Mouse (Mus musculus) hindbrain, embryonic 14.5 days (tissue): ENCODE measurements around the gene Pdss2. TPM values are rescaled to one million over a fixed set of nuclear protein-coding genes. Genes with fewer than 3 reads are reported as not detected.
A peak's percentile ranks its signal among the peaks of the same experiment; 100 is the strongest.

Experiments
- ATAC-seq: fragments of 200-750 bp; cut with Nextera tagmentation; 2 replicates; pipeline ENCODE4 v1.8.0; 2017; ENCODE audit warnings: moderate number of reproducible peaks, mild to moderate bottlenecking, moderate TSS enrichment, moderate library complexity; ENCODE audit not compliant: low FRiP score
- DNase-seq: peaks from one replicate; pipeline ENCODE4 v3.0.0-alpha.2; 2015; ENCODE audit warnings: low spot score
- H3K27ac ChIP-seq: fragments of 300-500 bp; sonication (generic); 2 replicates; pipeline ENCODE4 v1.5.1; 2014; ENCODE audit warnings: mild to moderate bottlenecking, moderate library complexity
- H3K27me3 ChIP-seq: fragments of 300-500 bp; sonication (generic); 2 replicates; pipeline ENCODE4 v1.6.1; 2014; ENCODE audit warnings: mild to moderate bottlenecking, low read length, mixed read lengths; ENCODE audit not compliant: control insufficient read depth, insufficient read depth
- H3K36me3 ChIP-seq: fragments of 300-500 bp; sonication (generic); replicated peaks from 2 replicates; pipeline ENCODE4 v1.6.1; 2014; ENCODE audit not compliant: control insufficient read depth, insufficient read depth
- H3K4me1 ChIP-seq: fragments of 300-500 bp; sonication (generic); replicated peaks from 2 replicates; pipeline ENCODE4 v1.6.1; 2014; ENCODE audit warnings: antibody characterized with exemption, low read length, mixed read lengths; ENCODE audit not compliant: control insufficient read depth, insufficient read depth
- H3K4me2 ChIP-seq: fragments of 300-500 bp; sonication (generic); replicated peaks from 2 replicates; pipeline ENCODE4 v1.6.1; 2014; ENCODE audit warnings: mild to moderate bottlenecking, moderate library complexity
- H3K4me3 ChIP-seq: fragments of 300-500 bp; sonication (generic); replicated peaks from 2 replicates; pipeline ENCODE4 v1.5.1; 2014; ENCODE audit warnings: mild to moderate bottlenecking, low read length
- H3K9ac ChIP-seq: fragments of 300-500 bp; sonication (generic); 2 replicates; pipeline ENCODE4 v1.6.1; 2014
- H3K9me3 ChIP-seq: fragments of 300-500 bp; sonication (generic); 2 replicates; pipeline ENCODE4 v1.6.1; 2016; ENCODE audit warnings: low read length; ENCODE audit not compliant: control insufficient read depth
- WGBS: fragments of 180-500 bp; shearing (Covaris S2); extraction: QIAGEN DNeasy Blood & Tissue Kit; methylation state at CpG from one replicate; pipeline ENCODE4 v1.1.7; 2014; 5-methylcytosine and 5-hydroxymethylcytosine counted together
- polyA plus RNA-seq: library from polyadenylated mRNA; unstranded; fragments of >200 nt; fragmentation: Nextera tagmentation; extraction: Ambion mirVana; gene quantifications from 2 replicates; pipeline ENCODE4 v1.2.1, GENCODE M21; 2014

The Pdss2 gene
- polyA plus RNA-seq, 1 experiment from 2014 or later: 15.0 TPM

- Histone ChIP-seq H3K9ac (no peak overlapping the region), H3K27me3 (no peaks in the 10 kb centered on the region), H3K9me3 (0 out of 2 replicates have a peak, but pooled peaks cover 3% of the 10 kb centered on the region), H3K4me3 (no peak overlapping the region), H3K36me3 (no peaks in the 10 kb centered on the region), H3K4me1 (no peaks in the 10 kb centered on the region; the same call in 1 of the 2 replicates), H3K4me2 (no peak overlapping the region), H3K27ac (no peak overlapping the region)
- no peak for ATAC-seq
- no peak for DNase-seq
- 84% methylated on average over 2 of the region's 2 CpGs for whole genome bisulfite sequencing
Observed at GRCm38 (mm10) chr10:43271318-43271717, 50.0 kb downstream of the Pdss2 start.

GRCm38 (mm10) chr10:43272381-43272780 lies 51.1 kb downstream of the Pdss2 start:
- Histone ChIP-seq H3K9me3 (0 out of 2 replicates have a peak, but pooled peaks cover 3% of the 10 kb centered on the region), H3K4me2 (no peak overlapping the region), H3K27me3 (no peaks in the 10 kb centered on the region), H3K36me3 (no peaks in the 10 kb centered on the region), H3K4me1 (no peaks in the 10 kb centered on the region; the same call in 1 of the 2 replicates), H3K9ac (no peak overlapping the region), H3K4me3 (no peak overlapping the region), H3K27ac (peak overlapping the region; percentile 29; the same call in 1 of the 2 replicates)
- 38% methylated on average over 4 of the region's 4 CpGs for WGBS
- DNase-seq (no peak), ATAC-seq (no peak)

GRCm38 (mm10) chr10:43273057-43273456 lies 51.8 kb downstream of the Pdss2 start:
- Histone ChIP-seq H3K9ac (no peak overlapping the region), H3K4me3 (no peak overlapping the region), H3K4me1 (no peaks in the 10 kb centered on the region; the same call in 1 of the 2 replicates), H3K36me3 (no peaks in the 10 kb centered on the region), H3K4me2 (no peak overlapping the region), H3K27ac (no peak overlapping the region), H3K9me3 (0 out of 2 replicates have a peak, but pooled peaks cover 3% of the 10 kb centered on the region), H3K27me3 (no peaks in the 10 kb centered on the region)
- WGBS: 61% methylated on average over 3 of the region's 3 CpGs
- ATAC-seq: no peak
- no peak for DNase-seq

- H3K4me1 ChIP-seq: peaks cover 3% of the 10 kb centered on the region
- H3K9ac ChIP-seq: no peak overlapping the region
- ATAC-seq (no peak), DNase-seq (no peak)
- 79% methylated on average over 5 of the region's 5 CpGs for WGBS
- H3K4me3 ChIP-seq: no peak overlapping the region
- no peaks in the 10 kb centered on the region for H3K36me3 ChIP-seq
- H3K27me3 ChIP-seq: no peaks in the 10 kb centered on the region
- H3K9me3 ChIP-seq: no peaks in the 10 kb centered on the region
- H3K27ac ChIP-seq: no peak overlapping the region
- H3K4me2 ChIP-seq: no peak overlapping the region
Observed at GRCm38 (mm10) chr10:43275446-43275845, 54.2 kb downstream of the Pdss2 start.

GRCm38 (mm10) chr10:43276116-43276659 lies 54.9 kb downstream of the Pdss2 start:
- Histone ChIP-seq H3K4me3 (no peak overlapping the region), H3K27ac (no peak overlapping the region), H3K9me3 (no peaks in the 10 kb centered on the region), H3K4me1 (peaks cover 3% of the 10 kb centered on the region), H3K36me3 (no peaks in the 10 kb centered on the region), H3K27me3 (no peaks in the 10 kb centered on the region), H3K9ac (no peak overlapping the region), H3K4me2 (no peak overlapping the region)
- no peak for ATAC-seq
- 19% methylated on average over 1 of the region's 1 CpGs for WGBS
- no peak for DNase-seq

- Histone ChIP-seq H3K9ac (no peak overlapping the region), H3K4me3 (no peak overlapping the region), H3K4me2 (no peak overlapping the region), H3K36me3 (no peaks in the 10 kb centered on the region), H3K9me3 (no peaks in the 10 kb centered on the region), H3K4me1 (peaks cover 3% of the 10 kb centered on the region), H3K27me3 (no peaks in the 10 kb centered on the region), H3K27ac (no peak overlapping the region)
- WGBS: 67% methylated on average over 8 of the region's 8 CpGs
- DNase-seq (no peak), ATAC-seq (no peak)
Observed at GRCm38 (mm10) chr10:43277266-43278145, 56.2 kb downstream of the Pdss2 start.

- DNase-seq: no peak
- H3K9me3 ChIP-seq: no peaks in the 10 kb centered on the region
- H3K4me2 ChIP-seq: no peak overlapping the region
- H3K27me3 ChIP-seq: no peaks in the 10 kb centered on the region
- no peak for ATAC-seq
- no peak overlapping the region for H3K4me3 ChIP-seq
- H3K9ac ChIP-seq: no peak overlapping the region
- H3K36me3 ChIP-seq: no peaks in the 10 kb centered on the region
- H3K4me1 ChIP-seq: peaks cover 3% of the 10 kb centered on the region; the same call in 1 of the 2 replicates
- no peak overlapping the region for H3K27ac ChIP-seq
- WGBS: 68% methylated on average over 5 of the region's 5 CpGs
Observed at GRCm38 (mm10) chr10:43279637-43280288, 58.5 kb downstream of the Pdss2 start.

- Histone ChIP-seq H3K9ac (no peak overlapping the region), H3K4me3 (no peak overlapping the region), H3K36me3 (no peaks in the 10 kb centered on the region), H3K9me3 (no peaks in the 10 kb centered on the region), H3K4me1 (no peaks in the 10 kb centered on the region), H3K4me2 (no peak overlapping the region), H3K27ac (no peak overlapping the region), H3K27me3 (no peaks in the 10 kb centered on the region)
- no peak for ATAC-seq
- DNase-seq: no peak
- WGBS: 59% methylated on average over 1 of the region's 1 CpGs
Observed at GRCm38 (mm10) chr10:43285541-43285940, 64.3 kb downstream of the Pdss2 start.

GRCm38 (mm10) chr10:43290638-43291230 lies 69.4 kb downstream of the Pdss2 start:
- H3K4me3 ChIP-seq: no peak overlapping the region
- DNase-seq (no peak), ATAC-seq (no peak)
- 78% methylated on average over 2 of the region's 2 CpGs for WGBS
- H3K9ac ChIP-seq: no peak overlapping the region
- H3K9me3 ChIP-seq: no peaks in the 10 kb centered on the region
- no peaks in the 10 kb centered on the region for H3K27me3 ChIP-seq
- H3K27ac ChIP-seq: no peak overlapping the region
- H3K4me2 ChIP-seq: no peak overlapping the region
- 0 out of 2 replicates have a peak, but pooled peaks cover 16% of the 10 kb centered on the region for H3K4me1 ChIP-seq
- H3K36me3 ChIP-seq: no peaks in the 10 kb centered on the region
